Mouse (Mus musculus) right cerebral cortex, adult 18-20 months (tissue): ENCODE measurements around the gene Lnp1.
A peak's percentile ranks its signal among the peaks of the same experiment; 100 is the strongest.
"Not testable (repeated sequence)": the region's sequence is repeated elsewhere in the genome, so short reads cannot be mapped to it uniquely, and the experiment has no call there.

ENCODE experiments used
- DNase-seq: peaks from one replicate; pipeline ENCODE4 v3.0.0; 2022; ENCODE audit warnings: mixed read lengths

The Lnp1 gene

DNA sequence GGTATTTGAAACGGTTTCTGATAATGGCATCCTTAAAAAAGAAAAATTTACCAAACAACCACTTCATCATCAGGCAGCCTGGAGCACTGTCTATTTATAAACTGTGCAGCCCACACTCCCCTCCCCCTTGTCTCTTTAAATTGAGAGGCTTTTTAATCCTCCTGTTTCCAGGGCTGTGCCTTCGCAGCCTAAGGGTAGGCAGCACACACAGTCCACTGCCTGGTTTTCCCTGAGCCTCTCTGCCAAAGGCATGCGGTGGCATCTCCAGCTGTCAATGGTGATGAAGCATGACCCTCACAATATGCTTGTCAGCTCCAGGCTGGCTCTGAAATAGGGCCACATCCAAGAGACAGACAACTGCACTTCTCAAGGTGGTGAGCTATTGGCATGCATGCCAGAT, at the start of gene Lnp1:
Gene Lnp1, minus strand, starts transcription at position 39 of the 400 bp plus-strand sequence.
- DNase-seq, result no peak

DNA sequence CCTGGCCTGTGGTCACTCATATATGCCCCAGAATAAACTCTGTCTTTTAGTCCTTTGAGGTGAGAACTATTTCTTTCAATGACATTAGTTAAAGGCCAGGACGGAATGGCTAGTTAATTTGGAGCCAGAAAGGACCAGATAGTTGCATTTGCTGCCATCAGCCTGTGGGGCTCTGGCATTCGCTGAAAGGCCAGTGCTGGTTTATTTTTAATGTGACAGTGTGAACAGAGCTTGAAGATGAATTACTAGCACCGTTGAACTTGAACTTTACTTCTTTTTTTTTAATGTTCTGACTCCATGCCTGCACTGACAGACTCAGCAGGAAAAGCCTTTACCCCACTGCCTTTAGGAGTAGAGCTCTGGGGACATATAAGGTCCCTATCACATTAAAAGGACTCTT, 46.8 kb upstream of the Lnp1 start:
- DNase-seq, result no peak

DNA sequence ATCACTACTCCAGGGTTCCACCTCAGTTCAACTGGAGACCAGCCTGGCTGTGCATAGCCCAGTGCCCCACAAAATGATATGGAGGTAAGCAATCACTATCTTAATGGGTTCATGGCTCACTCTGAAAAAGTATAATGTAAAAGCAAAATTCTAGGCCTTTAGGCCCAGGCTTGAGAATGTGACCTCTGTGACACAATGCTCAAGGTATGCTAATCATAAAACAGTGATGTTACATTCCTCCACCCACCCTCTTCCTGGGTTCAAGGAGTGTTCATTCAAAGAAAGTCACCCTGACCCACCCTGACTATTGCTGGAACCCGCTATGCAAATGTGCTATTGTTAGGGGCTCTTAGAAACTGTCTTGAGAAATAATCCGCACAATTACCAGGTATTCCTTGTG, 30.4 kb upstream of the Lnp1 start:
- DNase-seq, result not testable (repeated sequence)

DNA sequence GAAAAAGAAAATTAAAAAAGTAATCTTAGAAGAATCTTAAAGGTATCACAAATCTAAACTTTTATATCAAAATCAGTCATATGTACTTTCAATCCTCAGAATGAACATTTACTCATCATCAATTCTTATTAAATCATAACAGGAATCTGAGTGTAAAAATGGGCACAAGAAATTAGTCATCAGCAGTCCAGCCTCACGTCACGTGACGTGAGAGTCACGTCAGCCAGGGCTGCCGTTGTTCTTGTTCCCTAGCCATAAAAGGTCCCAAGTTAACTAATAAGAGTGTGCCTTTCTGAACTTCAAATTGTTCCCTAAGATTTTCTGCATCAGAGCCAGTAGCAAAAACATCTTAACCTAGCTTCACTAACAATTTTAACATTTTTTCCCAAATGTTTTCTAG, 21.2 kb upstream of the Lnp1 start:
- DNase-seq, result no peak

DNA sequence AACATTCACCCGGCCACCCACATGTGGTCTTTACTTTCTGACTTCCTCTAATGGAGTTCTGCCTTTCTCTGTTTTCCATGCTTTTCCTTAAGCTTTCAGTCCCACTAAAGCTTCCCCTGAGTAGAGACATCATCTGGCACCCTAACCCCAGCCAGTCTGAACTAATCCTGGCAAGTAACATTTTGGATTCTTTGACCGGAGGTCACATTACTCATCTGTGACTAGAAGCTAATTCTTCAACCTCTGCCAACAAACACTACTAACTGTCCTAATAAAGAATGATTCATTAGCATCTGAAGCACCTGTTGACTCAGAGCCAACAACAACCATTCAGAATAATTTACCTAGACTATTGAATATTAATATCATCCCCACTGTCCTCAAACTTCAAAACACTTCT, 14.5 kb upstream of the Lnp1 start:
- DNase-seq, result no peak

DNA sequence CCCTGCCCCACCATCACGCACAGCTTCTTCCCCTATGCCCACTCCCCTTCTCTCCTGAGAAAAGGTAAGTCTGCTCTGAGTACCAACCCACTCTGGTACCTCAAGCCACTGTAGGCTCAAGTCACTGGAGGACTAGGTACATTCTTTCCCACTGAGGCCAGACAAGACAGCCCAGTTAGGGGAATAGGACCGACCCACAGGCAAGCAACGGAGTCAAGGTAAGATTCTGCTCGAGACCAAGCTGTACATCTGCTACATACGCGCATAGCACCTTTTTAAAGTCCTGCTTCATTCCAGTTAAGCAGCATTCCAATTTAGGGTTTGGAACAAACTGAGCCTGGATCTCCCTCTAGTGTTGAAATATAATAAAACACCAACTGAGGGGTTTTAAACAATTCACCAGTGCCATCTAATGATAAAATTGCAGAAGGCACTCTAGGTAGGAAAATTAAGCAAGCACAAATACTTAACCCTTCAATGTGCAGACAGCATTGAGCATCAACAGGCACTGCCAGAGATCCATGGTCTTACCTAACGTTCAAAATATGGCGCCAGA, 7.7 kb downstream of the Lnp1 start:
- DNase-seq, result peak; percentile 8

DNA sequence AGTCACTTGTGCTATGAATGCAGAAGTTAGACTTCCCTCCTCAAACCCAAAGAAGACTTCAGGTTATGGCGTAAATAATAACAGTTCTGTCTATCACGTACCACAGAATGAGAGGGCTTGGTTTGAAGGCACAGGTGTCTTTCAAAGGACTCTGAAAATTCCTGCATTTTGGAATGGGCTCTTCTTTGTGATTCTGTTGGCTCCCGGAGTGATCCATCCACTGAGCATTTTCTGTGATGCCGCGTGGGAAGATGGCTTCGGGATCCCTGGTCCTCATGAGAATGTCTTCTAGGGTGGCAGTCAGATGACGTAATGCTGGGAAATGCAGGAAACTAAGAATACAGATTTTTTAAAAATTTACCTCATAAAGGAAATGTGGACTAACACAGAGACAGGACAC, 10.6 kb downstream of the Lnp1 start:
- no peak for DNase-seq

DNA sequence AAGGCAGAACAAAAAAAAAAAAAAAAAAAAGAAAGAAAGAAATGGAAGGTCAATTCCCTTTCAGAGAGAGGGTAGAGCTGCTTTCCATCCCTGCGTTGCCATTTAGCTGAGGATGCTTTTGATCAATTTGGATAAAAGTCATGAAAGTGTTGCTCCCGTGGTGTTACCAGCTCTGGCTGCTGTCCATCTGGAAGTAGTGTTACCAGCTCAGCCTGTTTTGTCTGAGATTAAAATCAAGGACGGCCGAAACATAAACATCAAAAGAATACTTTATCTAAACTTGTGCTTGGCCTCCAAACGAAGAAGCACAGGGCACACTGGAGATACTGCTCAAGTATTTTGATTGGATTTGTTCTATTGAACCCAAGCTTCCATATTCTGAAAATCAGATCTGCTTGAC, 18.9 kb downstream of the Lnp1 start:
- DNase-seq, result no peak

DNA sequence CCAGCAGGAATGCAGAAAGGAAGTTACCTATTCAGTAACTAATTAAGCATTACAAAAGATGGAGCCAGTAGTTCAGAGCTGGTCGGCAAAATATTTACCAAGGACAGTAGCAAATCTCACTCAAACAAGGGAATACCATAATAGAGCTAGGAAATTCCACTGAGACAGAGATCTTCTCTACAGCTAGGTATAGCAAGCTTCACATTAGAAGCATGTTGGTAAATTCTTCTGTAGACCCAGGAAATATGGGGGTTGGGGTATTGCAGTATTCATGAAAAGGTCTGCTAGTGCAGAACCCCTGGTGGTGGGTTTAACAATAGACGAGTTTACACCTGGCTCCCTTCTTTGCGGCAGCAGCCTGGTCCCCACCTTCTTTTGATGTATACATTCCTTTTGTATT, 25.7 kb downstream of the Lnp1 start:
- DNase-seq, result not testable (repeated sequence)

DNA sequence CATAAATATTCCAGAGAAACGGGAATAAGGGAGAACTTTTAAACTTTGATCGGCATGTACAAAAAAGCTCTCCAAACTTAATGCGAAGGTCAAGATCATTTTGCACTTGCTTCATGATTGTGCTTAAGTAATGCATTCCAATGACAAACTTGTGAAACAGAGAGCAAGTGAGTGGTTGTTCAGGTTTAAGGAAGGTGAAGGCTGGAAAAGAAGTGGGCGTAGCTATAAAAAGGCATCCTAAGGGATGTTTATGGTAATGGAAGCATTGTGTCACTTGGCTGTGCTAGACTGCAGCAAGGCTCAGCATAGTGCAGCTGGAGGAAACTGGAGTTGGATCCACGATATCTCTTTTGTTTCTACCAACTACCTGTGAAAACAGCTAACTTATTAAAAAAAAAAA, 36.3 kb downstream of the Lnp1 start:
- no peak for DNase-seq

DNA sequence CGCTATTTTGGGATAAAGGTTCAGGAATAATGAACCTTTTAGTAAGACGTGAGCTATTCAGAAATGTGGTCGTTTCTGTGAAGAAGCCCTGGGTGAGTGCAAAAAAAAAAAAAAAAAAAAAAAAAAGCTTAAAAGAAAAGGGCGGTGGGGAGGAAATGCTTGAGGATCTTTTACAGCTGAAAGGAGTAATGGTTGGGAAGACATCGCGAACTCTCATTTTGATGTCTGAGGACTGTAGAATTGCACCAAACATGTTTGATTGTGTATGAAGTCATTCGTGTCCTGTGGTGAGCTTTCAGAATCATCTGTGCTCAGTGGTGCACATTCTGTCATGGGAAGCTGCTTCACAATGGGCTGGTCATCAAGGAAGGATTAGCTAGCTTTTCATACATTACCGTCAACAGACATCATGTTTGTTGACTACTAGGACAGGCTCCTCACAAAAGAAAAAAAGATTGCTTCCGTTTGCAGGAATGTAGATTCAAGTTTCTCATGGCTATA, 41.2 kb downstream of the Lnp1 start:
- DNase-seq, result no peak

DNA sequence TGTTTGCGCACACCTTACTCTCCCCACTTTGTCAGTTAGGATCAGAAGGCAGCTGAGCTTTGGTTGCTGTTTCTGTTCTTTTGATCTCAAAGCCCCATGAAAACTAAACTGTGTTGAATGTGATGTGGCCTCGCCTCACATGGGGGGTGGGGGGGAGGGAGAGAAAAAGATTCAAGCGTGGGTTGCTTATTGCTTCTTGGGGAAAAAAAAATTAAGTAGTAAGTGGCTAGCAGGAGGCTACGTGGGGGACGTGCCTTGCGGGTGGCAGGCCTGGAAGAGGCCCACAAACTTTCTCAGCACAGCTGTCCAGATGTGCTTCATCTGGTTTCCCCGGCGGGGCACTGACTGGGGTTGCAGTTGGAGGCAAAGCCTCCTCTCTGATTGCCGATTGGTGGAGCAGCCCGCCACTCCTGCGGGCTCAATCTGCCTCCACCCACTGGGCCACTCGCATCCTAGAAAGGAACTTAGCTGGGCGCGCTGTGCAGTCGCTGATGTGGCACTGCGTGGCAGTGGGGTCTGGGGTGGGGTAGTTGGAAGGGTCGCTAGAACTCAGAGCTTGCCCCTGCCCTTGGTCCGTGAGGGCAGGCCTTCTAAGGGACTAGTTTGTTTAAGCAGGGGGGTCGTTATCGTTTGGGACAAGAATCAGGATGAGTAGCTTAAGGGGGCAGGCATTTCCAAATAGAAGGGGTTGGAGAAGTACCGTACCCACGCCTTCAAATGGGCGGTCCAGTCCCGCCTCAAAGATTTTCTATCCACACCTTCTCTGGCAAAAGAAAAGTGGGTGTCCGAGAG, 41.8 kb downstream of the Lnp1 start, which contains the start of gene Tmem45a:
Gene Tmem45a, minus strand, starts transcription at position 343 of the 792 bp plus-strand sequence.
- peak; percentile 84 for DNase-seq

DNA sequence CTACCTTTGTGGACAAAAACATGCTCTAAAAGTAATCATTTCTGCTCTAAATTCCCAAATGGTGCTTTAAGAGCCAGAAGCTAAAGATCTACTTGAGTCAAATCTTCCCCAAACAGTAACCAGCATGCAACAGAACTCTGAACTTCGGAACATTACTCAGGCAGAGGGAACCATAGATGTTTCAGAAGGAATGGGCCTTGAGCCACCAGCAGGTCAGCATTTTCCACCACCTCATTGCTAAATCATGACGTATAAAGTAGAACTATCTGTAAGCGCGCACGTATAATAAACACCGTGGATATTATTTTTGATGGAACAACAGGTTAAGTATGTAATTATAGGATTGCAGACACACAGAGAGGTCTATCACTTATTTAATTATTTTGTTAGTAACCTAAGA, 43.0 kb downstream of the Lnp1 start:
- no peak for DNase-seq

DNA sequence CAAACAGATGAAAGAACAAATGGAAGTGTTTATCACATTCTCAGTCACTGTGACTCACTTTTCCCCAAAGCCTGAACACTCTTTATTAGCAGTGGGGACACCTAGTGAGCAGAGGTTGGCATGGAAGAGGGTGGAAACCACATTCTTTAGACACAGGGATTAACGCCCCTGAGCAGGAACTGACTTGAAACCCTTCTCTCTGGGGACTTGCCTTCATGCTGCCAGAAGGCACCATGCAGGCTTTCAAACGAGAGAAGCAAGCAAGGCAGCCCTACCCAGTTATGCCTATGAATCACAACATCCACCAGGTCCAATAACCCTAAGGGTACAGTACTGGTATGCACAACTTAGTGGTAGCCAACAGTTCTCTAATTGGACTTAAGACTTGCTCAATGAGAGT, 54.5 kb downstream of the Lnp1 start:
- DNase-seq, result no peak

DNA sequence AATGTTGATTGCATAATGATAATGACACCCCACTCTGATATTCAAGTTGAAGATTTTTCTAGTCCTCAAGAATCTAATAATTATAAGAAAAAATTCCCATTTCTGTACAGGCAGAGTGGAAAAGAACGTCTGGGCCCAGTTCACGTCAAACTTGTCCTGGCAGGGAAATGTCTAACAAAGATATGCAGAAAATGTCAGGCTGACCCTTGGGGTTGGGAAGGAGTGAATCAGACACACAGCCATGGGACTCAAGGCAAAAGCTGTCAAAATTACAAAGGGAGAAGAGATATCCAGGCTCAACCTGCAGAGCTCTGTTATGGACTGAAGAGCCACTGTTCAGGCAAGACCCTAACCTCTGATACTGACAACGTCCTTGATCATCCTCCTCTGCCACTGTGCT, 57.4 kb downstream of the Lnp1 start:
- no peak for DNase-seq

DNA sequence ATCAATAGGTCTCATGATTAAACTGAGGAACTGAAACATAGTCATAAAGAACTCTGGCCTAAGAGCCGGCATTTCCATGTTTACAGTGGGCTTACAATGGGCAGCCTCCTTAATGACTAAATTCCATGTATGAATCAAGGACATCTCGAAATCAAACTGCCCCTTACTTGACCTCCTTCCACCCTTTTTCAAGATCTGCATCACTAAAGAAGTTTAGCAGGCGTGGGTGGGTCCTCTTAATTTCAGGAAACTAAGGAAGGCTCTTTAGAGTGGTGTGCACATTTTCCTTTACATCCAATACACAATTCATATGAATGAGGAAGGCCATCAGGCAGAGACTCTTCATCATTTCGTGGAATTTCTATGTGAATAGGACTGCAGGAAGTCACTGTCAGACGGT, 59.5 kb downstream of the Lnp1 start:
- DNase-seq, result no peak

DNA sequence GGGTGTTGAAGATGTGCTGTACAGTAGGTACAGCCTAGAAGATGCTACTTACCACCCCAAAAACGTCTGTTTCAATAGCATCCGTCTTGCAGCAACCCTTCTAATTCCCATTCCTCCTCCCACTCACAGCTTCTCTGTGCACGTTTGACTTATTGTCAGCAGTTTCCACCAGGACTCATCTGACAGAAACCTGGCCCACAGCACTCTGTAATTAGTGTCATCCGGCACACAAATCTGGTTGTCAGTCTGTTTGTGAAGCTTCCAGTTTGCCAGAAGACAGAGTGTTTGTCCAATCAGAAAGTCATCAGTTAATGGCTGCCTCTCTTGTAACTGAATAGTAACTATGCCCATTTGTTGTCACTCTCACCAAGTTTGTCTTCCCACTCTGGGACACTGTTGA, 60.3 kb downstream of the Lnp1 start:
- DNase-seq, result no peak
